Mouse (Mus musculus) monocyte, adult 2 months (primary cell): ENCODE measurements around the gene Krt8.
"Not testable (repeated sequence)": the region's sequence is repeated elsewhere in the genome, so short reads cannot be mapped to it uniquely, and the experiment has no call there.

ENCODE experiments used
- DNase-seq, 2 experiments: peaks; one replicate each; pipeline ENCODE4 v3.0.0; 2022; ENCODE audit warnings: low spot score in 2 of 2, low read depth in 1 of 2

The Krt8 gene

DNA sequence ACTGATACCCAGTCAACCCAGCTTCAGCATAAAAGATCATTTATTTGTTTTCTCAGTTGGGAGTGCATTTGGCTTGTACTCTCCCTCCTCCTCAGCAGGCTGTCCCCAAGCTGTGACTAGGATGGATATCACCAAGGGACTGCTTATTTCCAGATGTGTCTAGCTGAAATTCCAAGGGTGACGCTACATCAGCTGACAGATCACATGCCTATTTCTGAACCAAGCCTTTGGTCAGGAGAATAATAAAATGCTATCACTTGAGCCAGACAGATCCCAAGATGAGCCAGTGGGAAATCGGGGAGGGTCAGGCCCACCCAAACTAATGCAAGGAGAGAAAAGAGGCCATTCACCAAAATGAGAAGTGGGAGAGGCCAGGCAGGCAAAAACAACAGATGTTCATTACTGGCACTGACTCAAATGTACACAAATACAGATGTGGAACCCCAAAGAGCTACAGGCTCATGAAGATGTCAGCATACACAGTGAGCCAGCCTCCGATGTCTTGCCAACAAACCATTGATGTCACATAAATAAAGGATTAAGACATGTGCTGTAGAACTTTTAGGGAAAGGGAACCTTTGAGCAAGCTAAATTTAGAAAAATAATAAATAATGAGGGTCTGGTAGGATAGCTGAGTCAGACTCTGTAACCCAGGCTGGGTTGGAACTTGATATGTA lies 6.4 kb upstream of the Krt8 start:
- DNase-seq, result no peak

DNA sequence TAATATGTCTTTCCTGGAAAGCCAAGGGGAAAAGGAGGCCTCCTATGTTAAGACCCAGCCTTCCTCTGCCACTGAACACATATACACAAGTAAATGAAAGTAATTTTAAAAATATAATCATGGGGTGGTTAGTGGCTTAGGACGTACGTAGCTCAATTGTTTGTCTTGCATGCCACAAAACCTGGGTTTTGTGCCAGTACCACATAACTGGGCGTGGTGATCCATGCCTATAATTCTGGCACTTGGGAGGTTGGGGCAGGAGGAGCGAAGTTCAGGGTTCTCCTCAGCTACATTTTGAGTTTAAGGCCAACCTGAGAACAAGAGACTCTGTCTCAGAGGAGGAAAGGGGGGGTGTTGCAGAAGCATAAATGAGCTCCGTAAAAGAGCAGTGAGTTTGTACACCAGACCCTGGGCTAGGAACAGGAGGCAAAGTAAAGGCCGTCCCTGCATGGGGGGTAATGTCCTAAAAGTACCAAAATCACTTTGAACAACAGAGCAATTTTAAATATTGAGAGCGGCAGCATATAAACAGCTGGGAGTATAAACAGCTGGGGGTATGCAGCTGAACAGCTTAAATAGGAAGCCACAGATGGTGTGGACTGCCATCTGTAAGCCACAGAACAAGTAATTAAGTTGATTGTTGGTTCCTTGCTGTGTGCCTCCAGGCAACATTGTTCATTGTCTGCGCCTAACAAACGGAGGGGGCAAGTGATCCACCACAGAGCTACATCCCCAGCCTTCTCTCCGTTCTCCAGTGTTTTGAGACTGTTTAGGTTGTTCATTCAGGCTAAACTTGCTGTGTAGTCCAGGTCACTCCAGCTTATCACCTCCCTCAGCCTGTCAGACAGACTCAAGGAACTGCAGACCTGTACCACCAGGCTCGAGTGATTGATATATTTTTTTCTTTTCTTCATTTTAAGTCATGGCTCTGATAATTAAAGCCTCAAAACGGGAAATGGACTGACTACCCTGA lies 3.1 kb upstream of the Krt8 start:
- DNase-seq, result no peak

DNA sequence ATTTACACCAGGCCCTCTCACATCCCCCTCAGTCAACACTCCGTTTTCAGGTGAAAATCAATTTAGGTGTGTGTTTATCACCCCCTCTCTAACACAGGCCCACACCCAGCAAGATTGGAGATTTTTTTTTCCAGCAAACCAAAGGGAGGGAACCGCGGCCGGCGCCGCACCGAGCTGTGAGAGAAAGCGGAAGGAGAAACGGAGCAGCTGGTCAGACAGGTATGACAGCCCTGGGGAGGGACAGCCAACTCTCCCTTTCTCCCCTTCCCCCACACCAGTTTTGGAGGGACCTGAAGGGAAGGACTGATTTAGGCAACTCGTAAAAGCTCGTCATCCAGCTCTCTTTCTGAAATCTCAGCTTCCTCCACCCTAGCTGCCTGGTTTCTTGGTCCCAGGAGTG lies 2.0 kb upstream of the Krt8 start:
- DNase-seq, result no peak

DNA sequence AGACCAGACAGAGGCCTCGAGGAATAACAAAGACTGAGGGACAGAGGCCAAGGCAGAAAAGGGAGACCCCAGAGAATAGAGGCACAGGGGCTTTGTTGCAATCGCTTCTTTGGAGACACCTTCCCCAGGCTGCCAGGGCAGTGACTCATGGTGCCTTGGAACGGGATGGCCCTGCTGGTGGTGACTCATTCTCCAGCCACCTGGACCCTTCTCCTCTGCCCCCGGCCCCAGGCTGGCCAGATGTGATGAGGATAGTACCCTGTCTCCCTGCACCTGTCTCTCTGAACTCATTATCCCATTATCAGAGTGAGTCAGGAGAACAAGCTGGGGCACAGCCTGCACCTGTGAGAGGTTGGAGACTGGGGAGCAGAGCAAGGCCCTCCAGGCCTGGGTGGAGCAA lies 1.0 kb upstream of the Krt8 start:
- no peak for DNase-seq

DNA sequence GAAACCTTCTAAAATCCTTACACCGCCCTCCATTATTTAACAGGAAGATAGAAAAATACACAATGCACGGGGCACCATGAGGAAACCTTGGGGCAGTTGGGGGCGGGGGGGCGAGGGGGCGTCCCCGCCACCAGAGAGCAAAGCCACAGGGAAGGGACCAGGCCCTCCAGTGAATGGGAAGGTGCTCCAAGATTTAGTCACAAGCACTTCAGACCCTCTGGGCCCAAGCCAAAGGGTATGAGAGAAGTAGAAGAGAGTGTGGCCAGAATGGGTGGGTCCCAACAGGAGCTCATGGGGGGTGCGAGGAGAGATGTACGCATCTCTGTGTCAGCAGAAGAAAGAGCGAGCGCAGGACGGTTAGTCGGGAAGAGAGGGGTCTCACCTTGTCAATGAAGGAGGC lies 766 bp downstream of the Krt8 start:
- no peak for DNase-seq

DNA sequence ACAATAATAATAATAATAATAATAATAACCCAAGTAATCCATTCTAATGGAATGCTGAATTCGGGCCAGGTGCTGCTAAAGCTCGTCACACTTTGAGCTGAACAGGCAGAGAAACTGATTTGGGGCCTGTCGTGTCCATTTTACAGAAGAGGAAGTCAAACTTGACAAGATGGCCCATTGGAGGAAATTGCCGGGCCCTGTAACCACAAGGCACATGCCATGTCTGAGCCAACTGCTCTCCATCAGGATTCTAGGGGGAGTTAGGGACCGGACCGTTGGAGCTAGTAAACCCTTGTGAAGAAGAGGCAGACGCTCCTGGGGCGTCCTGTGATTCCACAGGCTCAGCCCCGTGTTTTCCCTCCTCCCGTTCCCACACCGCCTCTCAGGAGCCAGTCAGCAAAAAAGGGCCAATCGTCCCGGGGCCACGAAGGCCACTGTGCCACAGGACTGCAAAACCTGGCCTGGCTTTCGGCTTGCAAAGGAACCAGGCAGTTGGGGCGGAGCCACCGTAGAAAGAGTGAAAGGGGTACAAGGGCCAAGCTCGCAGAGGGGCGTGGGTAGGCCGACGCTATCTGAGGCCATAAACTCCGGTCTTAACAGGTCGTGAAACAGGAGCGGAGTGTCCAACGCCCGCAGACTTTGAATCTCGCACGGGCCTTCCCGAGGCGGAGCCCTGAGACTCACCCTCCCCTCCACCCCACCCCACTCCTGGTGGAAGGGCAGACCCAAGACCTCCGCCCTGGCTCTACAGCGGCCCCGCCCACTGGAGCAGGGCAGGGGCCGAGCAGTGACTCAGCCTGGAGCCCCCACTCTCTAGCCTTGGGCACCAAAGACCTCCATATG lies 1.4 kb downstream of the Krt8 start:
- DNase-seq, result peak in 1 of 2 experiments; percentile 16

DNA sequence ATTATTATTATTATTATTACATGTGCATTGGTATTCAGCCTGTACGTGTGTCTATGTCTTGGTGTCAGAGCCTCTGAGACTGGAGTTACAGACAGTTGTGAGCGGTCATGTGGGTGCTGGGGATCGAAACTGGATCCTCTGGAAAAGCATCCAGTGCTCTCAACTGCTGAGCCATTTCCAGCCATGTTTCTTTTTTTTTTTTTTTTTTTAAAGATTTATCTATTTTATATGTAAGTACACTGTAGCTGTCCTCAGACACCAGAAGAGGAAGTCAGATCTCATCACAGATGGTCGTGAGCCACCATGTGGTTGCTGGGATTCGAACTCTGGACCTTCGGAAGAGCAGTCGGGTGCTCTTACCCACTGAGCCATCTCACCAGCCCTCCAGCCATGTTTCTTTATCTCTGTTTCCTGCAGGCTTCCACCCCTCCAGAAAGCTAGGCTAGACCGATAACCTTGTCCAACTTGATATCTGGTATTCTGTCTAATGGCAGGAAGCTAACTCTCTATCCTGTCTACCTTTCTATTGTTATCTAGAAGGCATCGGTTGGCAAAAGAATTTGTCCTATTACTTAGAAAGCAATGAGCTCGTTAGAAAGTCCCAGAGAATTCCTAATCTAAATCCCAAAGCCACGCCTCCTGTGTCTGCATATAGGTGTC lies 4.5 kb downstream of the Krt8 start:
- no peak for DNase-seq

DNA sequence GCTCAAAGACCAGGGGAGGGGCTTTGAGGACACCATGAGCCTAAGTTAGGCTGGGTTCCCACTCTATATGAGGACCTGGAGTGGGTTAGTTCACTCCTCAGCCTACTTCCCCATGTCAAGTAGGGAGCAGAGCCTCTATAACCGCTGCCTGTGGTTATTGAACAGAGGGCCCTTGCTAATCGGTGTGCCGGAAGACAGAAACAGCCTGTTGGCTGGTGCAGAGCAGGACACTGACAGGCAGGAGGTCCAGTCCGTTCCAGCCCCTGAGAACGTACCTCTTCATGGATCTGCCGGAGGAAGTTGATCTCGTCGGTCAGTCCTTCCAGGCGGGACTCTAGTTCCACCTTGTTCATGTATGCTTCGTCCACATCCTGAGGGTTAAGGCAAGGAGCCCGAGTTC lies 5.1 kb downstream of the Krt8 start:
- DNase-seq, result no peak

DNA sequence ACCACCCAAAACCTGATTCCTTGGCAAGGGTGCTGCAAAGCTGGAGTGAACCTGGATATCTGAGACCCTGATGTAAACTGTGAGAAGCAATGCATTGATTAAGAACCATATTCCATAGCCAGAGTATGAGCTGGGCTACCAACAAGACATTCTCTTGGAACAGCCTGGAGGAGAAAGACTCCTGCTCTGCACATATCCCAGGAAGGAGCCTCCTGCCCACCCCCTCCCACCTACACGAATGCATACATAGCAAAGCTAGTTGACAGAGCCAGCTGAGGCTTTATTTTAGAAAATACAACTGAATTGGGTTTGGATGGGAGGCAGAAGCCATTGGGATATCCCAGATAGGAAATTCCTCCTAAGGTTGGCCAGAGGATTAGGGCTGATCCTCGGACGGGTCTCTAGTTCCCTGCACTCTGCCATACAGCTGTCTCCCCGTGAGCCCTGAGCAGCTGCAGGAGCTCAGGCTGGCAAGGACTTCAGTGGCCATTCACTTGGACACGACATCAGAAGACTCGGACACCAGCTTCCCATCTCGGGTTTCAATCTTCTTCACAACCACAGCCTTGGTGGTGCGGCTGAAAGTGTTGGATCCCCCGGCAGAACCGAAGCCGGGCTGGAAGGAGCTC lies 7.7 kb downstream of the Krt8 start:
- DNase-seq, result not testable (repeated sequence)

DNA sequence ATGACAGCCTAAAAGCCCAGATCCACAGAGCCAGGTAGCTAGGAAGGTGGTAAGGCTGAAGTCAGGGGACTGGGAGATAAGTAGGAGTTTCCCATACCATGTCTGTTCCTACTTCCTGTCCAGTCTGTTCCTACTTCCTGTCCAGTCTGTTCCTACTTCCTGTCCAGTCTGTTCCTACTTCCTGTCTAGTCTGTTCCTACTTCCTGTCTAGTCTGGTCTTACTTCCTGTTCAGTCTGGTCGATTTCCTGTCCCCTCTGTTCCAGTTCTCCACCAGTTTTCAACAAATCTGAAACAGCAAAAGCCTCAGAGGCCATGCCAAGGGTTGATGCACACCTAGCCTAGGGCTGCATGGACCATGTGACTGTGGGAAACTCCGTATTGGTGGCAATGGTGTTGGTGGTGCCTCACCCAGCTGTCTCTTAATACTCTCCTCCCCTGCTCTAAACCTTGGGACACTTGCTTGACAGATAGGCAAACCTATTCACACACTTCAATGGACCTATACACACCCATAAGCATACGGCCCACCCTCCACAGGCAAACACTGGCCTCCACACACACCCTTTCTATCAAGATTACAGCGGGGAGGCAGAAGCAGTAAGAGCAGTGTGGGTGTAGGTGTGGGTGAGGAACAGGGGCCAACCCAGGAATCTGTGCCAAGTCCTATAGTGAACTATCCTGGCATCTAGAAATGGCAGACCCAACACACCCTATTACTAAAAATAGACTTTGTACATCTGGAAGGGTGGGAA lies 8.6 kb downstream of the Krt8 start:
- no peak for DNase-seq

DNA sequence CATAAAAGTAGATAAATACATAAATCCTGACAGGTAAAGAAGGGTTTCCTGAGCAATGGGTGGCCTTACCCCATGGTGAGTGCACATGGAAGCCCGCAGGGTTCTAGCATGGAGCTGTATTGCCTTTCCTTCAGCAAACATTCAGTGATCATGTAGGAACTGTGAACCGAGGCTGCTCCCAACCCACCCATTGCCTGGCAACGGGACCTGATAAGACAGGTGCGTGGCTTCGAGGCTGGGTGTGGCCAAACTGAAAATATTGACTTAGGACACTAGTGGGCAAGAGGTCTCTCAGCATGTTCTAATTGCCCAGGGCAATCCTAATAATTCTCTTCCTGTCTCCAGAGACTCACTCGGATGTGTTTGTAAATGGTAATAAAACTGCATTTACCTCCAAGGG lies 9.9 kb downstream of the Krt8 start:
- DNase-seq, result no peak

DNA sequence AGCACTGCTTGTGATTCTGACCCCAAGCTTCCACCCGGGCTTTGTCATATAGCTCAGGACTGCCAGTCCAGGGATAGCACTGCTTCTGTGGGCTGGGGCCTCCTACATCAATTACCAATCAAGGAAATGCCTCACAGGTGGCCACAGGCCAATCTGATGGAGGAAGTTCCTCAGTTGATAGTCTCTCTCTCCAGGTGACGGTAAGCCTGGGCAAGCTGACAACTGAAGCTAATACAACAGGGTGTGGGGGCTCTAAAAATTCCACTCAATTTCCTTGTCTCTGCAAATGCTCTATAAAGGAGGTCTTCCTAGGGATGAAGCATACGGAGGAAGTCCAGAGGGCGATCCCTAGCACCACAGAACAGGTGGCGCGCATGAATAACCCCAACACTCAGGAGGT lies 13.3 kb downstream of the Krt8 start:
- DNase-seq, result no peak

DNA sequence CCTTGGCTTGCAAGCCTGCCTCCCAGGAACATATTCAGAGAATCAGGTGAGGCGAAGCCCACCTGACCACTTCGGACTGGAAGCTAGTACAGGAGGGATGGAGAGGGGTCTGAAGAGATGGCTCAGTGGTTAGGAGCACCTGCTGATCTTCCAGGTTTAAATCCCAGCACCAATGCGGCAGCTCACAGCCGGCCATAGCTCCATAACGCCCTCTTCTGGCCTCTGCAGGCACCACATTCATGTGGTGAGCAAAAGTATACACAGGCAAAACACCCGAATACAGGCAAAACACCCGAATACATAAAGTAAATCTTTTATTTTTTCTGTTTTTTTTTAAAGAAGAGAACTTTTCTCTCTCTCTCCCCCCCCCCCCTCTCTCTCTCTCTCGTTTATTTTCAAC lies 15.6 kb downstream of the Krt8 start:
- DNase-seq, result no peak

DNA sequence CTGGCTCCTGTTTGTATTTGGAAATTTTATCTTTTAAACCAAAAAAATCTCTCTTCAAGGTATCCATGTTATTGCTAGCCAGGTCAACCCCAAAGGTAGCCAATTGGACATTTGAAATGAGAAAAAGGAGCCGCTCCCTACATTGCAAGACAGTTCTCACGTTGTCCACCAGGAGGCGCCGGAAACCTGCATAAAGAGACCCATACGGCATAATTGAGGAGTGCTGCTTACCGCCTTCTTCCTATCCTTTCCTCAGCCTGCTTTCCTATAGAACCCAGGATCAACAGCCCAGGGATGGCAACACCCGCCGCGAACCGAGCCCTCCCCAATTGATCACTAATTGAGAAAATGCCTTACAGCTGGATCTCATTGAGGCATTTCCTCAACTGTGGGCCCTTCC lies 16.2 kb downstream of the Krt8 start:
- DNase-seq, result peak in 1 of 2 experiments; percentile 72

DNA sequence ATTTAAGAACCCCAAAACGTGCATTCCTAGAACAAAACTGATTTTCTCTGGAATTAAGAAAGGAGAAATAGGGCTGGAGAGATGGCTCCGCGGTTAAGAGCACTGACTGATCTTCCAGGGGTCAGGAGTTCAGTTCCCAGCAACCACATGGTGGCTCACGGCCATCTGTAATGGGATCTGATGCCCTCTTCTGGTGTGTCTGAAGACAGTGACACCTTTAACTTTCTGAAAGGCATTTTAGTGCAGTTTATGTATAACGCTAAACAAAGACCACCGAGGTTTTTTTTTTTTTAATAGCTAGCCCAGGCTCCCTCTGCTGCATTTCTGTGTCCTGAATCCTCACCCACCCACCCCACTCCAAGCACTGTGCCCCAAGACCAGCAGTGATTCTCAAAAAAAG lies 19.5 kb downstream of the Krt8 start:
- DNase-seq, result no peak

DNA sequence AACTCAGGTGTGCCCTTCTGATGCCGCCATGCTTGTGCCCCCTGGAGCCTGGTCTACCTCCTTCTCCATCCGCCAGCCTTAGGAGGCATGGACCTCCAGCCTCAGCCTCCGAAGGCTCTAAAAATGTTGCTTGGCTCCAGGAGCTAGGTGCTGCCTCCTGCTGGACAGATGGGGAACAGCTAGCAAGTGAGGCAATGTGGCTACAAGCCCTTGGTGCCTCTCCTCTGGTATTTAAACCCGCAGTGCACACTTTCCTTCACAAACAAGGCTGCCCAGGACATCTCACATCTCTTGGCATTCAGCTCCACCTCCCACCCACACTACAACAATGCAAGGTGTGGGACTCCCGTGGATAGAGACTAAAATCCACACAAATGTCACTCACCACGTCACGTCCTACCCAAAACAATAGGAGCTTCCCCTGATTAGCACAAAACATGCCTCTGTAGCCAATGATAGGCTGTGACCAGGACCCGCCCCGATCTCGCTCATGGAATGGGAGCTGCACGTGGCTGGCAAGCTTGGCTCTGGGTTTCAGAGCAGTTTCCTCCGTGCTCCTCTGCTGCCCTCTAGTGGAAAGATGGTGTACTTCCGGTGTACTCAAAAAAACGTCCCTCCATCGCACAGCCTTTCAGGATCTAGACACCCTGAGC lies 20.2 kb downstream of the Krt8 start:
- DNase-seq, result peak; percentile 77 to 88

DNA sequence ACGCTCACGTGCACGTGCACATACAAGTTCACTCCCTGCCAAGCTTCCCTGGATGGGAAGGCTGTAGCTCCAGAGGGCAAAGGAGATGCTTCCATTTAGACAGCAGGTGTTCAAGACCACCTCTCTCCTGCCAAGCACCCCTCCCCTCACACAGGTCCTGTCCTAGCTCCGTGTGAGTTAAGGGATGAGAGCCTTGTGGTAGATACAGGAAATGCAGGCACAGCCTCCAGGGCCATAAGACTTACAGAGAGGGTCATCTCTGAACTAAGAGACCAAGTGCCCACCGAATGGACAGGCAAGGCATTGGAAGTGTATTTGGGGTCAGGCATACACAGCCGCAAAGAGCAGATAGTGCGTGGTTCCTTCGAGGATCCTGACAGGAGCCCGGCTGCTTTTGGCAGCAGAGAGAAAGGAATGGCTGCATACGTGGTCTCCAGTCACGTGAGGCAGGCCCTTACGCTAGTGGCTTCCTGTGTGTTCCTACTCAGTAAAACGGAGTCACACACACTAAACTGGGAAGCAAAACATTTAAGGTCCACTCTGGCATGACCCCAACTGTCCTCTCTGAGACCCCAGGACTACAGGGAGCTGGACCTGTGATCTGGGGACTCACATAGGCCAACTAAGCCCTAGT lies 20.9 kb downstream of the Krt8 start:
- DNase-seq, result no peak

DNA sequence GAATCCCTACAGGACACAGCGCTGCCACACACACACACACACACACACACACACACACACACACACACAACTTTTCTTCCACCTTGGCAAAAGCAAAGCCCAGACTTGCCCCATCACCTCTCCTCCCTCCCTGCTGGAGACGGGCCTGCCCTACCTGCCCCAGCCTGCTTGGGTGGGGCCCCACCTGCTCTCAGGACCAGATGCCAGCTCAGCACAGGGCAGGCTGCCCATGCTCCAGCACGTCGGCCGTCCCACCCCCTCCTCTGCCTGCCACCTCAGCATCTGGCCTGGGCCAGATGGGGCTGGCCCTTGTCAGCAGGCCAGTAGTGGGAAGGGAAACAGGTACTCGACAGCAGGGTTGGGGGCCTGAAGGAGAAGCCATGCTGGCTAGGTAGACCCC lies 23.4 kb downstream of the Krt8 start:
- no peak for DNase-seq
